13 mouse cellular contexts compared by ENCODE assay signal in genomic region chr17:87982112-87982511, GRCm38 (mm10). TPM values are rescaled to one million over a fixed set of nuclear protein-coding genes. Genes with fewer than 3 reads are reported as not detected.
DNase-seq lines count a peak whose midpoint lies in the region; ATAC-seq and TF ChIP-seq lines count a peak whose summit lies in the region.
"Had no signal": no experiment of that assay in that cellular context is flagged by ENCODE, and none has a peak within 500 bp of the region (broad histone marks: within the 10 kb centered on the region; RNA-seq: fewer than 3 reads in every experiment).

No protein-coding gene starts in this region.

- H3K9ac ChIP-seq in forebrain, postnatal 0 days: no peak overlapping the region
- no peak overlapping the region for H3K9ac ChIP-seq in forebrain, embryonic 16.5 days (replicated peaks; ENCODE audit: low read depth, low read length)
- no peak overlapping the region for H3K9ac ChIP-seq in liver, adult 2 months (ENCODE audit: low read depth, low read length)
- H3K9ac ChIP-seq in liver, embryonic 11.5 days (ENCODE audit: low read depth, low read length): no peak overlapping the region
- H3K9ac ChIP-seq: hindbrain, embryonic 12.5 days; lung, embryonic 15.5 days had no signal

- H3K4me3 ChIP-seq in forebrain, postnatal 0 days (ENCODE audit: low read depth, low read length): no peak overlapping the region
- no peak overlapping the region for H3K4me3 ChIP-seq in forebrain, embryonic 16.5 days (replicated peaks; ENCODE audit: low read length)
- no peak overlapping the region for H3K4me3 ChIP-seq in liver, adult 2 months (ENCODE audit: insufficient read depth, low read depth, low read length)
- H3K4me3 ChIP-seq in liver, embryonic 11.5 days (ENCODE audit: low read depth, low read length): no peak overlapping the region
- H3K4me3 ChIP-seq: hindbrain, embryonic 12.5 days; lung, embryonic 15.5 days had no signal

- no peak for TF ChIP-seq POLR2A in liver, adult 2 months (IDR thresholded peaks at IDR 0.05; ENCODE audit: extremely low read depth, insufficient read depth, low read length)

- WGBS in forebrain, postnatal 0 days: 86% methylated on average over 3 of the region's 3 CpGs
- 87% methylated on average over 3 of the region's 3 CpGs for WGBS in forebrain, embryonic 16.5 days
- 29% methylated on average over 3 of the region's 3 CpGs for WGBS in liver, adult 2 months
- 84% methylated on average over 3 of the region's 3 CpGs for whole genome bisulfite sequencing in liver, embryonic 11.5 days

- no peaks in the 10 kb centered on the region for H3K27me3 ChIP-seq in forebrain, postnatal 0 days (ENCODE audit: insufficient read depth, low read length)
- no peaks in the 10 kb centered on the region for H3K27me3 ChIP-seq in forebrain, embryonic 16.5 days (replicated peaks; ENCODE audit: control insufficient read depth, insufficient read depth, low read length)
- no peaks in the 10 kb centered on the region for H3K27me3 ChIP-seq in liver, adult 2 months (ENCODE audit: control insufficient read depth, insufficient read depth, low read length)
- H3K27me3 ChIP-seq in liver, embryonic 11.5 days (replicated peaks; ENCODE audit: control insufficient read depth, insufficient read depth, low read length): no peaks in the 10 kb centered on the region
- H3K27me3 ChIP-seq: hindbrain, embryonic 12.5 days; lung, embryonic 15.5 days had no signal

- peak; percentile 54 for TF ChIP-seq CTCF in forebrain, postnatal 0 days (IDR thresholded peaks at IDR 0.05; ENCODE audit: low read depth)
- peak; percentile 11; the same call in 1 of the 2 replicates for TF ChIP-seq CTCF in liver, adult 2 months (IDR thresholded peaks at IDR 0.05; ENCODE audit: low read depth, low read length)

- no peaks in the 10 kb centered on the region for H3K9me3 ChIP-seq in forebrain, postnatal 0 days (ENCODE audit: low read length)
- H3K9me3 ChIP-seq in forebrain, embryonic 16.5 days (ENCODE audit: control insufficient read depth, low read length): no peaks in the 10 kb centered on the region
- no peaks in the 10 kb centered on the region for H3K9me3 ChIP-seq in liver, embryonic 11.5 days (ENCODE audit: control insufficient read depth, low read length)
- H3K9me3 ChIP-seq: hindbrain, embryonic 12.5 days; lung, embryonic 15.5 days had no signal

- no peak overlapping the region for H3K4me2 ChIP-seq in forebrain, postnatal 0 days (ENCODE audit: low read depth)
- H3K4me2 ChIP-seq in forebrain, embryonic 16.5 days (ENCODE audit: low read length): no peak overlapping the region
- no peak overlapping the region for H3K4me2 ChIP-seq in liver, embryonic 11.5 days
- H3K4me2 ChIP-seq: hindbrain, embryonic 12.5 days; lung, embryonic 15.5 days had no signal

- no peaks in the 10 kb centered on the region for H3K4me1 ChIP-seq in forebrain, postnatal 0 days (ENCODE audit: insufficient read depth)
- no peaks in the 10 kb centered on the region for H3K4me1 ChIP-seq in forebrain, embryonic 16.5 days (replicated peaks; ENCODE audit: control insufficient read depth, insufficient read depth, low read length)
- peaks cover 4% of the 10 kb centered on the region for H3K4me1 ChIP-seq in liver, adult 2 months (ENCODE audit: control insufficient read depth, insufficient read depth, low read length)
- peaks cover 3% of the 10 kb centered on the region for H3K4me1 ChIP-seq in liver, embryonic 11.5 days (replicated peaks; ENCODE audit: control insufficient read depth, insufficient read depth, low read length)
- H3K4me1 ChIP-seq: hindbrain, embryonic 12.5 days had no signal

- no peak for ATAC-seq in forebrain, postnatal 0 days
- no peak for ATAC-seq in forebrain, embryonic 16.5 days
- ATAC-seq in liver, embryonic 11.5 days (replicated peaks; ENCODE audit: low FRiP score): no peak

- H3K36me3 ChIP-seq in forebrain, postnatal 0 days (ENCODE audit: insufficient read depth): peaks cover 35% of the 10 kb centered on the region
- H3K36me3 ChIP-seq in forebrain, embryonic 16.5 days (ENCODE audit: control insufficient read depth, insufficient read depth): peaks cover 8% of the 10 kb centered on the region; the same call in 1 of the 2 replicates
- peaks cover 17% of the 10 kb centered on the region for H3K36me3 ChIP-seq in liver, adult 2 months (ENCODE audit: control insufficient read depth, insufficient read depth, low read length)
- H3K36me3 ChIP-seq in liver, embryonic 11.5 days (ENCODE audit: control insufficient read depth, insufficient read depth, low read length): peaks cover 47% of the 10 kb centered on the region

- no peak overlapping the region for H3K27ac ChIP-seq in forebrain, postnatal 0 days (ENCODE audit: low read depth, low read length)
- no peak overlapping the region for H3K27ac ChIP-seq in forebrain, embryonic 16.5 days (ENCODE audit: low read length)
- no peak overlapping the region for H3K27ac ChIP-seq in liver, adult 2 months (replicated peaks; ENCODE audit: insufficient read depth, low read depth, low read length)
- no peak overlapping the region for H3K27ac ChIP-seq in liver, embryonic 11.5 days (ENCODE audit: low read depth, low read length)
- H3K27ac ChIP-seq: hindbrain, embryonic 12.5 days had no signal

- H3K79me2 ChIP-seq in liver, adult 2 months (ENCODE audit: control insufficient read depth, insufficient read depth, low read length): no peaks in the 10 kb centered on the region

- DNase-seq in forebrain, postnatal 0 days: no peak
- DNase-seq in liver, adult 2 months (ENCODE audit: extremely low read depth, low read depth, low spot score): no peak
- no peak for DNase-seq in liver, embryonic 11.5 days (ENCODE audit: low spot score)
- DNase-seq in 3T3-L1 (ENCODE audit: low read depth, low spot score): peak; percentile 42
- peak; percentile 30 for DNase-seq in T-cell, adult 2 months (ENCODE audit: low spot score)
- no peak for DNase-seq in MN1 (ENCODE audit: low spot score)
- no peak for DNase-seq in adrenal gland, adult 18-20 months (ENCODE audit: low spot score in 2 of 2)
- DNase-seq: cerebellum, adult 18-20 months; kidney, postnatal 14 days; right cerebral cortex, postnatal 14 days had no signal

RNA-seq across cellular contexts. Expression of gene Msh6, which starts 7.2 kb away (rescaled TPM):
- 23.0 and 29.3 TPM in 2 replicates for total RNA-seq in forebrain, postnatal 0 days (2014; rRNA removed)
- 15.4 and 18.4 TPM in 2 replicates for polyA plus RNA-seq in forebrain, postnatal 0 days (2015; fragmentation: Nextera tagmentation; extraction: Ambion mirVana)
- 41.0 and 46.9 TPM in 2 replicates for polyA plus RNA-seq in forebrain, embryonic 16.5 days (2015; fragmentation: Nextera tagmentation; extraction: Ambion mirVana)
- total RNA-seq in liver, adult 2 months (2014; rRNA removed): 7.2 and 7.9 TPM in 2 replicates
- 1.1 and 1.4 TPM in 2 replicates for polyA plus RNA-seq in liver, adult 2 months (2012; rRNA removed)
- polyA plus RNA-seq in liver, embryonic 11.5 days (2014; fragmentation: Nextera tagmentation; extraction: Ambion mirVana): 69.0 and 80.0 TPM in 2 replicates
- 10 to 100 TPM; 12.6 to 14.0 TPM for total RNA-seq in adrenal gland, adult 18-20 months (2021)

Comparison
In these comparisons a context has a peak if more than half of its experiments do, and no peak if none do; other contexts are left out.
1. DNase-seq: peak in 3T3-L1 (single experiment) and T-cell, adult 2 months (single experiment); none in forebrain, postnatal 0 days (single experiment), liver, adult 2 months (single experiment), liver, embryonic 11.5 days (single experiment), MN1 (single experiment) and adrenal gland, adult 18-20 months (0 of 2).